Mouse (Mus musculus) hindlimb bud, embryonic 11.5 days (tissue): ENCODE results near the gene Slit3.

Experiments used
- DNase-seq: peaks from one replicate; pipeline ENCODE4 v3.0.0-alpha.2; 2012; ENCODE audit warnings: low read depth, low spot score; ENCODE audit errors: extremely low spot score

Gene Slit3

GRCm38 (mm10) chr11:35728200-35728599 is 607.2 kb downstream of the Slit3 start:
- DNase-seq = no peak

GRCm38 (mm10) chr11:35729186-35729585 is 608.2 kb downstream of the Slit3 start:
- DNase-seq = no peak

- no peak for DNase-seq
These were observed 611.3 kb downstream of the Slit3 start for GRCm38 (mm10) chr11:35732366-35732765.

- DNase-seq = no peak
These were observed 615.8 kb downstream of the Slit3 start for GRCm38 (mm10) chr11:35736817-35737216.

GRCm38 (mm10) chr11:35737262-35737661 is 616.2 kb downstream of the Slit3 start:
- no peak for DNase-seq

GRCm38 (mm10) chr11:35738102-35738501 is 617.1 kb downstream of the Slit3 start:
- DNase-seq = no peak

- no peak for DNase-seq
These were observed 622.6 kb downstream of the Slit3 start for GRCm38 (mm10) chr11:35743586-35743985.

- DNase-seq = no peak
These were observed 623.5 kb downstream of the Slit3 start for GRCm38 (mm10) chr11:35744571-35744970.

- no peak for DNase-seq
These were observed 629.6 kb downstream of the Slit3 start for GRCm38 (mm10) chr11:35750578-35750977.

GRCm38 (mm10) chr11:35754906-35755418 is 633.9 kb downstream of the Slit3 start:
- no peak for DNase-seq

GRCm38 (mm10) chr11:35755546-35755945 is 634.5 kb downstream of the Slit3 start:
- DNase-seq = no peak

GRCm38 (mm10) chr11:35756411-35757303 is 635.6 kb downstream of the Slit3 start:
- no peak for DNase-seq
